Mouse (Mus musculus) kidney, embryonic 14.5 days (tissue): ENCODE measurements around the gene Kcns1. TPM values are rescaled to one million over a fixed set of nuclear protein-coding genes. Genes with fewer than 3 reads are reported as not detected.

Experiments
- ATAC-seq: fragments of 200-750 bp; cut with Nextera tagmentation; 2 replicates; pipeline ENCODE4 v1.8.0; 2017; ENCODE audit warnings: moderate number of reproducible peaks, mild to moderate bottlenecking, moderate TSS enrichment, moderate library complexity; ENCODE audit not compliant: low FRiP score, low TSS enrichment
- H3K27ac ChIP-seq: fragments of 300-500 bp; sonication (generic); 2 replicates; pipeline ENCODE4 v1.5.1; 2014; ENCODE audit warnings: low read depth, mild to moderate bottlenecking, low read length, moderate library complexity, mixed read lengths
- H3K27me3 ChIP-seq: fragments of 300-500 bp; sonication (generic); 2 replicates; pipeline ENCODE4 v1.6.1; 2014; ENCODE audit warnings: mild to moderate bottlenecking, low read length; ENCODE audit not compliant: control insufficient read depth, insufficient read depth
- H3K36me3 ChIP-seq: fragments of 300-500 bp; sonication (generic); 2 replicates; pipeline ENCODE4 v1.6.1; 2014; ENCODE audit warnings: low read length, mixed read lengths; ENCODE audit not compliant: control insufficient read depth, insufficient read depth
- H3K4me1 ChIP-seq: fragments of 300-500 bp; sonication (generic); 2 replicates; pipeline ENCODE4 v1.6.1; 2014; ENCODE audit warnings: low read length, mixed read lengths; ENCODE audit not compliant: control insufficient read depth, insufficient read depth
- H3K4me2 ChIP-seq: fragments of 300-500 bp; sonication (generic); replicated peaks from 2 replicates; pipeline ENCODE4 v1.6.1; 2014; ENCODE audit warnings: low read depth, mild to moderate bottlenecking, low read length
- H3K4me3 ChIP-seq: fragments of 300-500 bp; sonication (generic); 2 replicates; pipeline ENCODE4 v1.5.1; 2014; ENCODE audit warnings: mild to moderate bottlenecking, low read length
- H3K9ac ChIP-seq: fragments of 300-500 bp; sonication (generic); 2 replicates; pipeline ENCODE4 v1.6.1; 2014; ENCODE audit warnings: low read depth, mild to moderate bottlenecking, low read length, moderate library complexity
- H3K9me3 ChIP-seq: fragments of 300-500 bp; sonication (generic); 2 replicates; pipeline ENCODE4 v1.6.1; 2016; ENCODE audit warnings: low read length; ENCODE audit not compliant: control insufficient read depth
- WGBS: fragments of 180-500 bp; shearing (Covaris S2); extraction: QIAGEN DNeasy Blood & Tissue Kit; methylation state at CpG from one replicate; pipeline ENCODE4 v1.1.7; 2014; 5-methylcytosine and 5-hydroxymethylcytosine counted together
- polyA plus RNA-seq: library from polyadenylated mRNA; unstranded; fragments of >200 nt; fragmentation: Nextera tagmentation; extraction: Ambion mirVana; gene quantifications from 2 replicates; pipeline ENCODE4 v1.2.1, GENCODE M21; 2014

The Kcns1 gene
- polyA plus RNA-seq, 1 experiment from 2014 or later, result not detected

GRCm38 (mm10) chr2:164123169-164123766 is 47.6 kb downstream of the Kcns1 start:
- Histone ChIP-seq H3K27me3 (no peaks in the 10 kb centered on the region), H3K9ac (no peak overlapping the region), H3K36me3 (peaks cover 18% of the 10 kb centered on the region), H3K4me1 (no peaks in the 10 kb centered on the region), H3K27ac (no peak overlapping the region), H3K4me3 (no peak overlapping the region), H3K4me2 (no peak overlapping the region), H3K9me3 (no peaks in the 10 kb centered on the region)
- WGBS, result 83% methylated on average over 5 of the region's 5 CpGs
- ATAC-seq, result no peak

- Histone ChIP-seq H3K4me3 (no peak overlapping the region), H3K9ac (no peak overlapping the region), H3K36me3 (peaks cover 19% of the 10 kb centered on the region), H3K9me3 (no peaks in the 10 kb centered on the region), H3K4me1 (no peaks in the 10 kb centered on the region), H3K4me2 (no peak overlapping the region), H3K27ac (no peak overlapping the region), H3K27me3 (no peaks in the 10 kb centered on the region)
- WGBS, result 94% methylated on average over 6 of the region's 6 CpGs
- no peak for ATAC-seq
Observed at GRCm38 (mm10) chr2:164119503-164119902, 51.4 kb downstream of the Kcns1 start.

DNA sequence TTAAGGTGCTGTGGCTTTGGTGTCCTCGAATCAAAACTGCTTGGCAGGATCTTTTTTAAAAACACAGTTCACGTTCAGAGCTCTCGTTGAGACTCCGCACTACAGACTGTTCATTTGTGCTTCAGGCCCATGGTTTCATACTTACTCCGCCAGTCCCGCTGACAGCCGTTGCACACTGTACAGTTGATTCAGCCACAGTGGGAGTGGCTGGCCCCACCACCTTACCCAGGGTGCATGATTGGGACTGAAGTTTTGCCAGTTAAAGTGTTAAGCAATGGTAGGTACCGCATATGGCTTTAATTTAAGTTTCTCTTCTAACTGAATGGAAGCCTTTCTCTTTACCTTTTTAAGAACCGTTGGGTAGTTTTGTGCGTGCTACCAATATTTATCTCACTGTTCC is 55.4 kb downstream of the Kcns1 start:
- H3K27me3 ChIP-seq, result no peaks in the 10 kb centered on the region
- H3K9ac ChIP-seq, result no peak overlapping the region
- no peak for ATAC-seq
- H3K4me1 ChIP-seq, result no peaks in the 10 kb centered on the region
- no peak overlapping the region for H3K27ac ChIP-seq
- 91% methylated on average over 10 of the region's 10 CpGs for WGBS
- no peak overlapping the region for H3K4me3 ChIP-seq
- H3K36me3 ChIP-seq, result peaks cover 24% of the 10 kb centered on the region
- H3K4me2 ChIP-seq, result no peak overlapping the region
- no peaks in the 10 kb centered on the region for H3K9me3 ChIP-seq

- no peaks in the 10 kb centered on the region for H3K4me1 ChIP-seq
- H3K27me3 ChIP-seq, result no peaks in the 10 kb centered on the region
- H3K9ac ChIP-seq, result no peak overlapping the region
- H3K4me3 ChIP-seq, result no peak overlapping the region
- peaks cover 17% of the 10 kb centered on the region for H3K36me3 ChIP-seq
- WGBS, result 84% methylated on average over 6 of the region's 6 CpGs
- ATAC-seq, result no peak
- no peak overlapping the region for H3K27ac ChIP-seq
- H3K9me3 ChIP-seq, result no peaks in the 10 kb centered on the region
- H3K4me2 ChIP-seq, result no peak overlapping the region
Observed at GRCm38 (mm10) chr2:164114051-164114450, 56.9 kb downstream of the Kcns1 start.

Other genes with a start within 250 kb of the Kcns1 start
- gene Ywhab, start 176.2 kb downstream of the Kcns1 start, polyA plus RNA-seq, result 217 and 305 TPM in 2 replicates
- gene Pabpc1l, start 145.7 kb downstream of the Kcns1 start, polyA plus RNA-seq, result 2.7 and 3.4 TPM in 2 replicates
- 24.1 and 36.5 TPM in 2 replicates for gene Stk4, start 100.8 kb downstream of the Kcns1 start, polyA plus RNA-seq
- 63.4 and 70.5 TPM in 2 replicates for gene Tomm34, start 99.9 kb downstream of the Kcns1 start, polyA plus RNA-seq
- not detected in 2 replicates for gene Wfdc5, start 11.6 kb upstream of the Kcns1 start, polyA plus RNA-seq
- not detected in 2 replicates for gene Wfdc12, start 19.5 kb upstream of the Kcns1 start, polyA plus RNA-seq
- gene Wfdc15a, start 29.0 kb upstream of the Kcns1 start, polyA plus RNA-seq, result not detected in 2 replicates
- 76.1 and 106 TPM in 2 replicates for gene Wfdc15b, start 50.5 kb upstream of the Kcns1 start, polyA plus RNA-seq
- gene Svs2, start 67.4 kb upstream of the Kcns1 start, polyA plus RNA-seq, result not detected in 2 replicates
- gene Svs3b, start 85.5 kb upstream of the Kcns1 start, polyA plus RNA-seq, result not detected in 2 replicates
- gene Svs4, start 107.3 kb upstream of the Kcns1 start, polyA plus RNA-seq, result not detected in 2 replicates
- gene Svs3a, start 118.2 kb upstream of the Kcns1 start, polyA plus RNA-seq, result not detected in 2 replicates
- gene Svs6, start 145.6 kb upstream of the Kcns1 start, polyA plus RNA-seq, result not detected in 2 replicates
- not detected in 2 replicates for gene Svs5, start 161.6 kb upstream of the Kcns1 start, polyA plus RNA-seq
- 0.44 TPM in 1 of 2 replicates, not detected in the other for gene Slpi, start 218.0 kb upstream of the Kcns1 start, polyA plus RNA-seq
- gene Rbpjl, start 232.0 kb upstream of the Kcns1 start, polyA plus RNA-seq, result not detected in 2 replicates
- 0.12 and 0.20 TPM in 2 replicates for gene Matn4, start 234.0 kb upstream of the Kcns1 start, polyA plus RNA-seq